Comparison of ENCODE assay signal across 22 mouse cellular contexts in genomic region chr11:16740691-16741611, GRCm38 (mm10). TPM values are rescaled to one million over a fixed set of nuclear protein-coding genes. Genes with fewer than 3 reads are reported as not detected.
A peak's percentile ranks its signal among the peaks of the same experiment; 100 is the strongest.
DNase-seq lines count a peak whose midpoint lies in the region; ATAC-seq and TF ChIP-seq lines count a peak whose summit lies in the region.
"Had no signal": no experiment of that assay in that cellular context is flagged by ENCODE, and none has a peak within 500 bp of the region (broad histone marks: within the 10 kb centered on the region; RNA-seq: fewer than 3 reads in every experiment).

No protein-coding gene starts in this region.

- no peak for DNase-seq in cerebellum, adult 9-11 months
- DNase-seq in gastrocnemius, adult 2 months = peak; percentile 22
- DNase-seq in gastrocnemius, adult 18-20 months (ENCODE audit: low spot score) = no peak
- DNase-seq in liver, adult 2 months (ENCODE audit: extremely low read depth, low read depth, low spot score) = peak; percentile 51
- DNase-seq in liver, embryonic 11.5 days (ENCODE audit: low spot score) = no peak
- DNase-seq in A20 (ENCODE audit: low read depth, low spot score) = peak; percentile 39
- DNase-seq in thymus, postnatal 36 days = no peak
- DNase-seq: adrenal gland, postnatal 14 days; cerebellum, adult 8-10 months; embryo, embryonic 11 days; gastrocnemius, postnatal 25 days had no signal

- H3K4me2 ChIP-seq in liver, embryonic 11.5 days = no peak overlapping the region
- H3K4me2 ChIP-seq: embryonic facial prominence, embryonic 12.5 days; forebrain, embryonic 12.5 days; heart, embryonic 12.5 days; intestine, embryonic 15.5 days had no signal

- peak overlapping the region; percentile 38; the same call in 1 of the 2 replicates for H3K9ac ChIP-seq in liver, adult 2 months (ENCODE audit: low read depth, low read length)
- H3K9ac ChIP-seq in liver, embryonic 11.5 days (ENCODE audit: low read depth, low read length) = no peak overlapping the region
- H3K9ac ChIP-seq: embryonic facial prominence, embryonic 12.5 days; forebrain, embryonic 12.5 days; heart, embryonic 12.5 days; intestine, embryonic 15.5 days had no signal

- H3K9me3 ChIP-seq in liver, embryonic 11.5 days (ENCODE audit: control insufficient read depth, low read length) = no peaks in the 10 kb centered on the region
- H3K9me3 ChIP-seq: embryonic facial prominence, embryonic 12.5 days; forebrain, embryonic 12.5 days; heart, embryonic 12.5 days; hindbrain, embryonic 10.5 days; intestine, embryonic 15.5 days had no signal

- TF ChIP-seq POLR2A in liver, adult 2 months (IDR thresholded peaks at IDR 0.05; ENCODE audit: extremely low read depth, insufficient read depth, low read length) = no peak

- no peak for TF ChIP-seq CTCF in gastrocnemius, adult 2 months (IDR thresholded peaks at IDR 0.05)
- TF ChIP-seq CTCF in liver, adult 2 months (IDR thresholded peaks at IDR 0.05; ENCODE audit: low read depth, low read length) = no peak

- intact Hi-C loops in gastrocnemius, adult 2 months (cut with DNase I) = no loop called here

- H3K27ac ChIP-seq in gastrocnemius, adult 2 months = no peak overlapping the region
- peak overlapping the region; percentile 99 for H3K27ac ChIP-seq in liver, adult 2 months (replicated peaks; ENCODE audit: insufficient read depth, low read depth, low read length)
- H3K27ac ChIP-seq in liver, embryonic 11.5 days (ENCODE audit: low read depth, low read length) = no peak overlapping the region
- H3K27ac ChIP-seq: embryonic facial prominence, embryonic 12.5 days; forebrain, embryonic 12.5 days; hindbrain, embryonic 10.5 days; intestine, embryonic 15.5 days had no signal

- H3K27me3 ChIP-seq in liver, adult 2 months (ENCODE audit: control insufficient read depth, insufficient read depth, low read length) = no peaks in the 10 kb centered on the region
- H3K27me3 ChIP-seq in liver, embryonic 11.5 days (replicated peaks; ENCODE audit: control insufficient read depth, insufficient read depth, low read length) = no peaks in the 10 kb centered on the region
- H3K27me3 ChIP-seq: embryonic facial prominence, embryonic 12.5 days; forebrain, embryonic 12.5 days; heart, embryonic 12.5 days; intestine, embryonic 15.5 days; Patski had no signal

- ATAC-seq in cerebellum, adult (ENCODE audit: insufficient number of reproducible peaks, low FRiP score, low TSS enrichment) = 0 out of 2 replicates have a peak, but pooled peaks have one; percentile 26
- ATAC-seq in liver, embryonic 11.5 days (replicated peaks; ENCODE audit: low FRiP score) = no peak
- ATAC-seq: activated CD4-positive, CD25-positive, alpha-beta regulatory T cell, adult 4 months; forebrain, embryonic 16.5 days; intestine, embryonic 15.5 days; Patski had no signal

- peaks cover 27% of the 10 kb centered on the region for H3K4me1 ChIP-seq in liver, adult 2 months (ENCODE audit: control insufficient read depth, insufficient read depth, low read length)
- no peaks in the 10 kb centered on the region for H3K4me1 ChIP-seq in liver, embryonic 11.5 days (replicated peaks; ENCODE audit: control insufficient read depth, insufficient read depth, low read length)
- H3K4me1 ChIP-seq: forebrain, embryonic 12.5 days; heart, embryonic 12.5 days had no signal

- no peak overlapping the region for H3K4me3 ChIP-seq in gastrocnemius, adult 2 months
- H3K4me3 ChIP-seq in liver, adult 2 months (ENCODE audit: insufficient read depth, low read depth, low read length) = peak overlapping the region; percentile 2; the same call in 1 of the 2 replicates
- H3K4me3 ChIP-seq in liver, embryonic 11.5 days (ENCODE audit: low read depth, low read length) = no peak overlapping the region
- H3K4me3 ChIP-seq: embryonic facial prominence, embryonic 12.5 days; forebrain, embryonic 12.5 days; heart, embryonic 12.5 days; hindbrain, embryonic 10.5 days; intestine, embryonic 15.5 days had no signal

- 66% methylated on average over 10 of the region's 10 CpGs for WGBS in liver, adult 2 months
- 70% methylated on average over 10 of the region's 10 CpGs for whole genome bisulfite sequencing in liver, embryonic 11.5 days

- peaks cover 4% of the 10 kb centered on the region for H3K36me3 ChIP-seq in liver, adult 2 months (ENCODE audit: control insufficient read depth, insufficient read depth, low read length)
- no peaks in the 10 kb centered on the region for H3K36me3 ChIP-seq in liver, embryonic 11.5 days (ENCODE audit: control insufficient read depth, insufficient read depth, low read length)
- H3K36me3 ChIP-seq: embryonic facial prominence, embryonic 12.5 days; forebrain, embryonic 12.5 days; heart, embryonic 12.5 days; hindbrain, embryonic 10.5 days; intestine, embryonic 15.5 days had no signal

- no peaks in the 10 kb centered on the region for H3K79me2 ChIP-seq in liver, adult 2 months (ENCODE audit: control insufficient read depth, insufficient read depth, low read length)

RNA-seq across cellular contexts. Expression of gene Egfr, which starts 11.1 kb away (rescaled TPM):
- 10 to 100 TPM; 12.2 to 14.7 TPM for total RNA-seq in gastrocnemius, adult 2 months (2021)
- total RNA-seq in gastrocnemius, adult 18-20 months (2021) = 10 to 100 TPM; 10.7 to 14.0 TPM
- total RNA-seq in liver, adult 2 months (2014; rRNA removed) = 193 and 198 TPM in 2 replicates
- 117 and 215 TPM in 2 replicates for polyA plus RNA-seq in liver, adult 2 months (2012; rRNA removed)
- 2.4 and 3.7 TPM in 2 replicates for polyA plus RNA-seq in liver, embryonic 11.5 days (2014; fragmentation: Nextera tagmentation; extraction: Ambion mirVana)
- total RNA-seq: common myeloid progenitor, adult 5-6 weeks; granulocyte monocyte progenitor cell, adult 5-6 weeks had no signal

Comparison
In these comparisons a context has a peak if more than half of its experiments do, and no peak if none do; other contexts are left out.
1. DNase-seq: peak in gastrocnemius, adult 2 months (single experiment), liver, adult 2 months (single experiment) and A20 (single experiment); none in cerebellum, adult 9-11 months (single experiment), gastrocnemius, adult 18-20 months (single experiment), liver, embryonic 11.5 days (single experiment) and thymus, postnatal 36 days (0 of 2).
2. RNA of gene Egfr, which starts 11.1 kb away (total RNA-seq): 193 to 198 TPM in liver, adult 2 months; 12.2 to 14.7 TPM in gastrocnemius, adult 2 months and 10.7 to 14.0 TPM in gastrocnemius, adult 18-20 months; every median in the first group is over 10 times any median in the second.